Mouse (Mus musculus) erythroid progenitor cell, adult 5-6 weeks (primary cell): ENCODE measurements around the gene Gmfg. TPM values are rescaled to one million over a fixed set of nuclear protein-coding genes. Genes with fewer than 3 reads are reported as not detected.

Experiments used
- ATAC-seq: replicated peaks from 2 replicates; pipeline ENCODE4 v1.8.0; 2016; ENCODE audit warnings: moderate number of reproducible peaks, mild to moderate bottlenecking, moderate TSS enrichment, inconsistent platforms; ENCODE audit not compliant: poor library complexity, low FRiP score, severe bottlenecking
- total RNA-seq, 2 experiments: library from RNA; stranded (forward) in 1 of 2; stranded (reverse) in 1 of 2; fragments of 150-400 nt in 1 of 2; fragments of 186-747, 209-891 nt in 1 of 2; gene quantifications; 2 replicates each; pipeline versions ENCODE4 v1.2.3 to v1.2.4; 2015 to 2017; ENCODE audit warnings: low replicate concordance in 2 of 2

The Gmfg gene
- total RNA-seq, 2 experiments from 2014 or later: 117 to 119 TPM

GRCm38 (mm10) chr7:28476191-28476590, 38.9 kb downstream of the Gmfg start:
- ATAC-seq: no peak

- ATAC-seq: no peak
Measured at GRCm38 (mm10) chr7:28477363-28477762, 40.1 kb downstream of the Gmfg start.

- no peak for ATAC-seq
Measured at GRCm38 (mm10) chr7:28478854-28479253, 41.6 kb downstream of the Gmfg start.

- ATAC-seq: no peak
Measured at GRCm38 (mm10) chr7:28482854-28483253, 45.6 kb downstream of the Gmfg start.

GRCm38 (mm10) chr7:28484192-28484591, 46.9 kb downstream of the Gmfg start:
- ATAC-seq: no peak

- no peak for ATAC-seq
Measured at GRCm38 (mm10) chr7:28488030-28488491, 50.8 kb downstream of the Gmfg start.

GRCm38 (mm10) chr7:28490410-28490809, 53.2 kb downstream of the Gmfg start:
- ATAC-seq: no peak

- ATAC-seq: no peak
Measured at GRCm38 (mm10) chr7:28490903-28491302, 53.7 kb downstream of the Gmfg start.

- ATAC-seq: no peak
Measured at GRCm38 (mm10) chr7:28492310-28492709, 55.1 kb downstream of the Gmfg start.

GRCm38 (mm10) chr7:28495426-28495825, 58.2 kb downstream of the Gmfg start:
- no peak for ATAC-seq

Other genes starting within 250 kb of the Gmfg start
- 10.1 TPM in 1 of 2 replicates, not detected in the other for gene Eid2, start 169.6 kb upstream of the Gmfg start, total RNA-seq (2015; ENCODE audit: low replicate concordance)
- gene Eid2, start 169.6 kb upstream of the Gmfg start, total RNA-seq (2017; ENCODE audit: low replicate concordance): 3.3 TPM in 1 of 2 replicates, not detected in the other
- 5.4 TPM in 1 of 2 replicates, not detected in the other for gene Eid2b, start 159.7 kb upstream of the Gmfg start, total RNA-seq (2015; ENCODE audit: low replicate concordance)
- 2.1 TPM in 1 of 2 replicates, not detected in the other for gene Eid2b, start 159.7 kb upstream of the Gmfg start, total RNA-seq (2017; ENCODE audit: low replicate concordance)
- not detected in 2 replicates for gene Selenov, start 146.3 kb upstream of the Gmfg start, total RNA-seq (2015; ENCODE audit: low replicate concordance)
- not detected in 2 replicates for gene Selenov, start 146.3 kb upstream of the Gmfg start, total RNA-seq (2017; ENCODE audit: low replicate concordance)
- gene Dll3, start 135.2 kb upstream of the Gmfg start, total RNA-seq (2015; ENCODE audit: low replicate concordance): not detected in 2 replicates
- not detected in 2 replicates for gene Dll3, start 135.2 kb upstream of the Gmfg start, total RNA-seq (2017; ENCODE audit: low replicate concordance)
- 15.9 and 16.3 TPM in 2 replicates for gene Timm50, start 125.4 kb upstream of the Gmfg start, total RNA-seq (2015; ENCODE audit: low replicate concordance)
- 7.8 and 12.7 TPM in 2 replicates for gene Timm50, start 125.4 kb upstream of the Gmfg start, total RNA-seq (2017; ENCODE audit: low replicate concordance)
- 33.5 and 37.8 TPM in 2 replicates for gene Supt5, start 98.7 kb upstream of the Gmfg start, total RNA-seq (2015; ENCODE audit: low replicate concordance)
- gene Supt5, start 98.7 kb upstream of the Gmfg start, total RNA-seq (2017; ENCODE audit: low replicate concordance): 34.3 and 43.0 TPM in 2 replicates
- 892 and 1,114 TPM in 2 replicates for gene Rps16, start 86.8 kb upstream of the Gmfg start, total RNA-seq (2015; ENCODE audit: low replicate concordance)
- gene Rps16, start 86.8 kb upstream of the Gmfg start, total RNA-seq (2017; ENCODE audit: low replicate concordance): 132 and 239 TPM in 2 replicates
- 2.1 and 5.8 TPM in 2 replicates for gene Plekhg2, start 64.8 kb upstream of the Gmfg start, total RNA-seq (2015; ENCODE audit: low replicate concordance)
- 1.0 and 3.1 TPM in 2 replicates for gene Plekhg2, start 64.8 kb upstream of the Gmfg start, total RNA-seq (2017; ENCODE audit: low replicate concordance)
- gene Zfp36, start 57.2 kb upstream of the Gmfg start, total RNA-seq (2015; ENCODE audit: low replicate concordance): 39.8 and 50.5 TPM in 2 replicates
- gene Zfp36, start 57.2 kb upstream of the Gmfg start, total RNA-seq (2017; ENCODE audit: low replicate concordance): 3.9 and 6.4 TPM in 2 replicates
- gene Med29, start 44.7 kb upstream of the Gmfg start, total RNA-seq (2015; ENCODE audit: low replicate concordance): 0.84 and 13.0 TPM in 2 replicates
- gene Med29, start 44.7 kb upstream of the Gmfg start, total RNA-seq (2017; ENCODE audit: low replicate concordance): 2.6 and 4.4 TPM in 2 replicates
- 21.4 and 56.6 TPM in 2 replicates for gene Paf1, start 44.5 kb upstream of the Gmfg start, total RNA-seq (2015; ENCODE audit: low replicate concordance)
- gene Paf1, start 44.5 kb upstream of the Gmfg start, total RNA-seq (2017; ENCODE audit: low replicate concordance): 32.5 and 42.5 TPM in 2 replicates
- gene Lrfn1, start 14.5 kb downstream of the Gmfg start, total RNA-seq (2015; ENCODE audit: low replicate concordance): 0.84 TPM in 1 of 2 replicates, not detected in the other
- gene Lrfn1, start 14.5 kb downstream of the Gmfg start, total RNA-seq (2017; ENCODE audit: low replicate concordance): not detected in 2 replicates
- not detected in 2 replicates for gene Ifnl2, start 73.0 kb downstream of the Gmfg start, total RNA-seq (2015; ENCODE audit: low replicate concordance)
- gene Ifnl2, start 73.0 kb downstream of the Gmfg start, total RNA-seq (2017; ENCODE audit: low replicate concordance): not detected in 2 replicates
- gene Ifnl3, start 85.4 kb downstream of the Gmfg start, total RNA-seq (2015; ENCODE audit: low replicate concordance): not detected in 2 replicates
- gene Ifnl3, start 85.4 kb downstream of the Gmfg start, total RNA-seq (2017; ENCODE audit: low replicate concordance): not detected in 2 replicates
- gene Sycn, start 103.4 kb downstream of the Gmfg start, total RNA-seq (2015; ENCODE audit: low replicate concordance): not detected in 2 replicates
- not detected in 2 replicates for gene Sycn, start 103.4 kb downstream of the Gmfg start, total RNA-seq (2017; ENCODE audit: low replicate concordance)
- not detected in 2 replicates for gene Nccrp1, start 109.8 kb downstream of the Gmfg start, total RNA-seq (2015; ENCODE audit: low replicate concordance)
- gene Nccrp1, start 109.8 kb downstream of the Gmfg start, total RNA-seq (2017; ENCODE audit: low replicate concordance): not detected in 2 replicates
- gene Samd4b, start 160.7 kb downstream of the Gmfg start, total RNA-seq (2015; ENCODE audit: low replicate concordance): 15.9 and 29.6 TPM in 2 replicates
- 8.0 and 20.2 TPM in 2 replicates for gene Samd4b, start 160.7 kb downstream of the Gmfg start, total RNA-seq (2017; ENCODE audit: low replicate concordance)
- 7.6 and 9.6 TPM in 2 replicates for gene Pak4, start 160.7 kb downstream of the Gmfg start, total RNA-seq (2015; ENCODE audit: low replicate concordance)
- 2.1 and 5.9 TPM in 2 replicates for gene Pak4, start 160.7 kb downstream of the Gmfg start, total RNA-seq (2017; ENCODE audit: low replicate concordance)
- gene Acp7, start 193.9 kb downstream of the Gmfg start, total RNA-seq (2015; ENCODE audit: low replicate concordance): not detected in 2 replicates
- not detected in 2 replicates for gene Acp7, start 193.9 kb downstream of the Gmfg start, total RNA-seq (2017; ENCODE audit: low replicate concordance)